Mouse (Mus musculus) ES-E14 (cell line): Measurements from ENCODE around the gene Pdlim3.

Experiments used
- CHD2 ChIP-seq: IDR thresholded peaks from 2 replicates; pipeline ENCODE4 v1.6.1; 2014; ENCODE audit warnings: mild to moderate bottlenecking, low read depth, low read length, inconsistent platforms
- HCFC1 ChIP-seq: IDR thresholded peaks from 2 replicates; pipeline ENCODE4 v1.6.1; 2012; ENCODE audit warnings: low read length, inconsistent platforms, borderline replicate concordance; ENCODE audit not compliant: insufficient read depth
- ZC3H11A ChIP-seq: IDR thresholded peaks from 2 replicates; pipeline ENCODE4 v1.6.1; 2012; ENCODE audit warnings: low read depth, mild to moderate bottlenecking, inconsistent platforms, low read length, borderline replicate concordance
- ZNF384 ChIP-seq: IDR thresholded peaks from 2 replicates; pipeline ENCODE4 v1.6.1; 2012; ENCODE audit warnings: low read depth, low read length, inconsistent platforms

GRCm38 (mm10) chr8:45858391-45858790 lies 26.9 kb upstream of the Pdlim3 start:
- TF ChIP-seq ZC3H11A (no peak), CHD2 (no peak), HCFC1 (no peak), ZNF384 (no peak)
